In genomic region chr14:120731679-120732281, GRCm38 (mm10) we compare ENCODE assay signal across 18 mouse cellular contexts.
A peak's percentile ranks its signal among the peaks of the same experiment; 100 is the strongest.
DNase-seq lines count a peak whose midpoint lies in the region; ATAC-seq lines count a peak whose summit lies in the region.
"Had no signal": no experiment of that assay in that cellular context is flagged by ENCODE, and none has a peak within 500 bp of the region (broad histone marks: within the 10 kb centered on the region; RNA-seq: fewer than 3 reads in every experiment).

No protein-coding gene starts in this region.

- whole genome bisulfite sequencing in heart, embryonic 12.5 days: 63% methylated on average over 7 of the region's 7 CpGs
- 38% methylated on average over 7 of the region's 7 CpGs for WGBS in intestine, embryonic 16.5 days
- WGBS in stomach, embryonic 15.5 days: 39% methylated on average over 7 of the region's 7 CpGs

- no peak overlapping the region for H3K4me3 ChIP-seq in heart, embryonic 12.5 days
- H3K4me3 ChIP-seq in intestine, embryonic 16.5 days (ENCODE audit: low read length): no peak overlapping the region
- H3K4me3 ChIP-seq in stomach, embryonic 15.5 days (replicated peaks): no peak overlapping the region
- H3K4me3 ChIP-seq: embryonic facial prominence, embryonic 15.5 days; erythroblast, embryonic 14.5 days; forebrain, embryonic 10.5 days; forebrain, embryonic 15.5 days; heart, embryonic 13.5 days had no signal

- H3K36me3 ChIP-seq in heart, embryonic 12.5 days: no peaks in the 10 kb centered on the region
- no peaks in the 10 kb centered on the region for H3K36me3 ChIP-seq in intestine, embryonic 16.5 days (ENCODE audit: control insufficient read depth, insufficient read depth, low read length)
- H3K36me3 ChIP-seq in stomach, embryonic 15.5 days: no peaks in the 10 kb centered on the region
- H3K36me3 ChIP-seq: embryonic facial prominence, embryonic 15.5 days; forebrain, embryonic 10.5 days; forebrain, embryonic 15.5 days; heart, embryonic 13.5 days had no signal

- H3K27ac ChIP-seq in heart, embryonic 12.5 days (ENCODE audit: poor library complexity, severe bottlenecking): no peak overlapping the region
- H3K27ac ChIP-seq in intestine, embryonic 16.5 days (ENCODE audit: low read length): no peak overlapping the region
- H3K27ac ChIP-seq in stomach, embryonic 15.5 days: no peak overlapping the region
- H3K27ac ChIP-seq: embryonic facial prominence, embryonic 15.5 days; forebrain, embryonic 15.5 days; heart, embryonic 13.5 days had no signal

- no peak overlapping the region for H3K9ac ChIP-seq in heart, embryonic 12.5 days
- H3K9ac ChIP-seq in intestine, embryonic 16.5 days (ENCODE audit: low read depth, low read length): no peak overlapping the region
- H3K9ac ChIP-seq in stomach, embryonic 15.5 days: no peak overlapping the region
- H3K9ac ChIP-seq: embryonic facial prominence, embryonic 15.5 days; forebrain, embryonic 15.5 days; heart, embryonic 13.5 days had no signal

- DNase-seq in heart, adult 11 months: peak; percentile 74
- peak; percentile 17 for DNase-seq in lung, postnatal 25 days (ENCODE audit: low spot score)
- no peak for DNase-seq in lung, postnatal 14 days
- DNase-seq in ovary, postnatal 14 days (ENCODE audit: low spot score): no peak
- DNase-seq: adrenal gland, adult 2 months; adrenal gland, postnatal 25 days; cerebellum, adult 2 months; gastrocnemius, postnatal 10 days; heart, postnatal 36 days had no signal

- H3K4me1 ChIP-seq in heart, embryonic 12.5 days (replicated peaks): peaks cover 12% of the 10 kb centered on the region; the same call in 1 of the 2 replicates
- H3K4me1 ChIP-seq in intestine, embryonic 16.5 days (ENCODE audit: control insufficient read depth, insufficient read depth, low read length): peaks cover 5% of the 10 kb centered on the region; the same call in 1 of the 2 replicates
- 0 out of 2 replicates have a peak, but pooled peaks cover 6% of the 10 kb centered on the region for H3K4me1 ChIP-seq in stomach, embryonic 15.5 days
- H3K4me1 ChIP-seq: embryonic facial prominence, embryonic 15.5 days; forebrain, embryonic 15.5 days had no signal

- H3K4me2 ChIP-seq in heart, embryonic 12.5 days: no peak overlapping the region
- no peak overlapping the region for H3K4me2 ChIP-seq in intestine, embryonic 16.5 days (ENCODE audit: low read depth, low read length)
- H3K4me2 ChIP-seq in stomach, embryonic 15.5 days: no peak overlapping the region
- H3K4me2 ChIP-seq: embryonic facial prominence, embryonic 15.5 days; forebrain, embryonic 15.5 days; heart, embryonic 13.5 days had no signal

- no peaks in the 10 kb centered on the region for H3K27me3 ChIP-seq in heart, embryonic 12.5 days (replicated peaks)
- H3K27me3 ChIP-seq in intestine, embryonic 16.5 days (replicated peaks; ENCODE audit: control insufficient read depth, insufficient read depth, low read length): no peaks in the 10 kb centered on the region
- H3K27me3 ChIP-seq in stomach, embryonic 15.5 days (replicated peaks): no peaks in the 10 kb centered on the region
- H3K27me3 ChIP-seq: embryonic facial prominence, embryonic 15.5 days; forebrain, embryonic 15.5 days; heart, embryonic 13.5 days had no signal

- ATAC-seq in heart, embryonic 12.5 days (ENCODE audit: insufficient number of reproducible peaks, low FRiP score): no peak
- ATAC-seq in intestine, embryonic 16.5 days: peak; percentile 40
- ATAC-seq in stomach, embryonic 15.5 days (ENCODE audit: insufficient read depth, low FRiP score, low read depth): peak; percentile 22; the same call in 1 of the 2 replicates
- ATAC-seq in megakaryocyte progenitor cell, adult 5-6 weeks (replicated peaks; ENCODE audit: poor library complexity): no peak

- H3K9me3 ChIP-seq in heart, embryonic 12.5 days (replicated peaks): no peaks in the 10 kb centered on the region
- no peaks in the 10 kb centered on the region for H3K9me3 ChIP-seq in intestine, embryonic 16.5 days (ENCODE audit: control insufficient read depth, low read length)
- no peaks in the 10 kb centered on the region for H3K9me3 ChIP-seq in stomach, embryonic 15.5 days
- H3K9me3 ChIP-seq: embryonic facial prominence, embryonic 15.5 days; forebrain, embryonic 10.5 days; forebrain, embryonic 15.5 days; heart, embryonic 13.5 days had no signal

Comparison
In these comparisons a context has a peak if more than half of its experiments do, and no peak if none do; other contexts are left out.
1. DNase-seq: peak in heart, adult 11 months (single experiment) and lung, postnatal 25 days (single experiment); none in lung, postnatal 14 days (single experiment) and ovary, postnatal 14 days (single experiment).
2. ATAC-seq: peak in intestine, embryonic 16.5 days (single experiment) and stomach, embryonic 15.5 days (single experiment); none in heart, embryonic 12.5 days (single experiment) and megakaryocyte progenitor cell, adult 5-6 weeks (single experiment).